Mouse (Mus musculus) CH12.LX (cell line): ENCODE measurements around the gene Nt5c2. TPM values are rescaled to one million over a fixed set of nuclear protein-coding genes. Genes with fewer than 3 reads are reported as not detected.

Source experiments
- DNase-seq: peaks from one replicate; pipeline ENCODE4 v3.0.0-alpha.2; 2013; ENCODE audit errors: extremely low read depth
- H3K27ac ChIP-seq: 2 replicates; pipeline ENCODE4 v1.5.1; 2012; ENCODE audit warnings: low read depth, mild to moderate bottlenecking, control low read depth, moderate library complexity; ENCODE audit not compliant: insufficient read depth
- H3K27me3 ChIP-seq: replicated peaks from 2 replicates; pipeline ENCODE3; 2012; ENCODE audit warnings: inconsistent platforms
- H3K36me3 ChIP-seq, 2 experiments: replicated peaks in 1 of 2; 2 replicates each; pipeline versions ENCODE3 to v1.6.1; 2012; ENCODE audit warnings: inconsistent platforms in 1 of 2, low read length in 1 of 2, mild to moderate bottlenecking in 1 of 2, mixed read lengths in 1 of 2, moderate library complexity in 1 of 2; ENCODE audit not compliant: control insufficient read depth in 1 of 2, insufficient read depth in 1 of 2
- H3K4me1 ChIP-seq, 2 experiments: 2 replicates each; pipeline ENCODE4 v1.6.1; 2012; ENCODE audit warnings: inconsistent platforms in 1 of 2, moderate library complexity in 1 of 2; ENCODE audit not compliant: insufficient read depth in 2 of 2, control insufficient read depth in 1 of 2
- H3K4me2 ChIP-seq: 2 replicates; pipeline ENCODE4 v1.6.1; 2012; ENCODE audit warnings: low read depth, mild to moderate bottlenecking, control low read depth; ENCODE audit not compliant: poor library complexity, insufficient read depth, severe bottlenecking
- H3K4me3 ChIP-seq, 3 experiments: fragments of 150-350 bp in 1 of 3; sonication (generic) in 1 of 3; replicated peaks in 1 of 3; 2 replicates each; pipeline versions ENCODE3 to v1.5.1; 2011 to 2012; ENCODE audit warnings: low read depth in 2 of 3, low read length in 2 of 3, mild to moderate bottlenecking in 2 of 3, moderate library complexity in 2 of 3, control low read depth in 1 of 3, improper control_type of control experiment in 1 of 3, inconsistent platforms in 1 of 3, mixed read lengths in 1 of 3; ENCODE audit not compliant: poor library complexity in 1 of 3
- H3K79me2 ChIP-seq: replicated peaks from 2 replicates; pipeline ENCODE4 v1.6.1; 2012; ENCODE audit warnings: mild to moderate bottlenecking, moderate library complexity; ENCODE audit not compliant: control insufficient read depth, poor library complexity, insufficient read depth, severe bottlenecking; ENCODE audit errors: extremely low read depth
- H3K9ac ChIP-seq: 2 replicates; pipeline ENCODE4 v1.6.1; 2012; ENCODE audit warnings: low read depth, mild to moderate bottlenecking, control low read depth, moderate library complexity; ENCODE audit not compliant: insufficient read depth
- H3K9me3 ChIP-seq: replicated peaks from 2 replicates; pipeline ENCODE3; 2012; ENCODE audit warnings: low read length, inconsistent platforms, mixed read lengths
- CHD1 ChIP-seq: IDR thresholded peaks from 2 replicates; pipeline ENCODE4 v1.6.1; 2012; ENCODE audit warnings: low read depth, low read length, improper control_type of control experiment, inconsistent platforms
- CHD2 ChIP-seq: IDR thresholded peaks from 2 replicates; pipeline ENCODE4 v1.6.1; 2011; ENCODE audit warnings: low read length, improper control_type of control experiment
- EP300 ChIP-seq: IDR thresholded peaks from 2 replicates; pipeline ENCODE4 v1.6.1; 2011; ENCODE audit warnings: low read length, improper control_type of control experiment
- HCFC1 ChIP-seq: IDR thresholded peaks from 2 replicates; pipeline ENCODE4 v1.6.1; 2012; ENCODE audit warnings: low read depth, mild to moderate bottlenecking, inconsistent platforms, low read length, improper control_type of control experiment
- JUND ChIP-seq: conservative IDR thresholded peaks from 2 replicates; pipeline ENCODE4 v1.6.1; 2011; ENCODE audit warnings: low read depth, low read length, improper control_type of control experiment
- MAX ChIP-seq: IDR thresholded peaks from 2 replicates; pipeline ENCODE4 v1.6.1; 2011; ENCODE audit warnings: low read length, improper control_type of control experiment
- MAZ ChIP-seq: IDR thresholded peaks from 2 replicates; pipeline ENCODE4 v1.6.1; 2012; ENCODE audit warnings: low read depth, mild to moderate bottlenecking, inconsistent platforms, low read length, improper control_type of control experiment, moderate library complexity
- MYC ChIP-seq: IDR thresholded peaks from 2 replicates; pipeline ENCODE4 v1.6.1; 2011; ENCODE audit warnings: low read depth, mild to moderate bottlenecking, improper control_type of control experiment, low read length
- POLR2A ChIP-seq: IDR thresholded peaks from 2 replicates; pipeline ENCODE4 v1.6.1; 2011; ENCODE audit warnings: low read depth, mild to moderate bottlenecking, improper control_type of control experiment, low read length
- POLR2AphosphoS2 ChIP-seq: IDR thresholded peaks from 2 replicates; pipeline ENCODE4 v1.6.1; 2011; ENCODE audit warnings: low read depth, low read length, improper control_type of control experiment
- RAD21 ChIP-seq: IDR thresholded peaks from 2 replicates; pipeline ENCODE4 v1.6.1; 2011; ENCODE audit warnings: low read depth, mild to moderate bottlenecking, low read length, improper control_type of control experiment, moderate library complexity
- RCOR1 ChIP-seq: conservative IDR thresholded peaks from 2 replicates; pipeline ENCODE4 v1.6.1; 2012; ENCODE audit warnings: low read depth, mild to moderate bottlenecking, inconsistent platforms, low read length, improper control_type of control experiment
- SIN3A ChIP-seq: IDR thresholded peaks from 2 replicates; pipeline ENCODE4 v1.6.1; 2012; ENCODE audit warnings: low read length, improper control_type of control experiment, inconsistent platforms
- TBP ChIP-seq: conservative IDR thresholded peaks from 2 replicates; pipeline ENCODE4 v1.6.1; 2011; ENCODE audit warnings: low read depth, low read length, improper control_type of control experiment
- USF1 ChIP-seq: IDR thresholded peaks from 2 replicates; pipeline ENCODE4 v1.6.1; 2014; ENCODE audit warnings: low read depth, mild to moderate bottlenecking, inconsistent platforms, low read length, improper control_type of control experiment
- ZC3H11A ChIP-seq: IDR thresholded peaks from 2 replicates; pipeline ENCODE4 v1.6.1; 2012; ENCODE audit warnings: low read depth, mild to moderate bottlenecking, inconsistent platforms, low read length, improper control_type of control experiment
- ZKSCAN1 ChIP-seq: IDR thresholded peaks from 2 replicates; pipeline ENCODE4 v1.6.1; 2012; ENCODE audit warnings: low read depth, inconsistent platforms, low read length, improper control_type of control experiment, borderline replicate concordance
- ZMIZ1 ChIP-seq: IDR thresholded peaks from 2 replicates; pipeline ENCODE4 v1.6.1; 2012; ENCODE audit warnings: low read depth, mild to moderate bottlenecking, inconsistent platforms, low read length, improper control_type of control experiment
- dilution Hi-C: fragments of 300-500 bp; cut with MboI; formaldehyde crosslinking; loops from 2 replicates; pipeline ENCODE4 v1.14.3; 2020; ENCODE audit warnings: low sequenced_read_pairs; ENCODE audit not compliant: extremely low pct_unique_long_range_greater_than_20kb, extremely low pct_ligation_motif_present
- in situ Hi-C: fragments of 300-500 bp; cut with MboI; formaldehyde crosslinking; loops from 3 replicates; pipeline ENCODE4 v1.14.3; 2019; ENCODE audit warnings: low sequenced_read_pairs, low pct_ligation_motif_present, low pct_unique_long_range_greater_than_20kb, mixed read lengths
- polyA plus RNA-seq: library from polyadenylated mRNA; unstranded; fragments of >175 nt; gene quantifications from 2 replicates; pipeline ENCODE4 v1.2.1, GENCODE M21; 2012; ENCODE audit warnings: low read depth; ENCODE audit not compliant: insufficient read length
- total RNA-seq, 2 experiments: library from RNA; depleted of rRNA; stranded (reverse); fragments of 300-350 nt in 1 of 2; fragments of >200 nt in 1 of 2; gene quantifications; 2 replicates each; pipeline ENCODE4 v1.2.3; 2012 to 2014

Nt5c2 gene
- total and polyA plus RNA-seq, 3 experiments = 15.1 to 62.9 (median 21.1) TPM

GRCm38 (mm10) chr19:46965496-46965895 is 49.5 kb downstream of the Nt5c2 start:
- Histone ChIP-seq H3K36me3 (no peaks in the 10 kb centered on the region), H3K4me3 (no peak overlapping the region), H3K9ac (no peak overlapping the region), H3K4me1 (peaks cover 2 to 35% of the 10 kb centered on the region in 2 experiments; a peak in 2 of 4 replicates), H3K27ac (no peak overlapping the region), H3K27me3 (no peaks in the 10 kb centered on the region), H3K79me2 (peaks cover 5% of the 10 kb centered on the region), H3K9me3 (peaks cover 3% of the 10 kb centered on the region), H3K4me2 (no peak overlapping the region)
- dilution Hi-C loops (no loop called here), in situ Hi-C loops (no loop called here)
- no peak for TF ChIP-seq CHD1
- TF ChIP-seq RAD21 = no peak
- no peak for TF ChIP-seq ZMIZ1
- no peak for TF ChIP-seq ZC3H11A
- no peak for TF ChIP-seq RCOR1
- no peak for TF ChIP-seq EP300
- no peak for TF ChIP-seq SIN3A
- TF ChIP-seq MYC = no peak
- no peak for DNase-seq

GRCm38 (mm10) chr19:46964353-46964752 is 50.6 kb downstream of the Nt5c2 start:
- no peaks in the 10 kb centered on the region for H3K27me3 ChIP-seq
- no peak overlapping the region for H3K4me2 ChIP-seq
- peaks cover 0 to 2% of the 10 kb centered on the region in 2 experiments for H3K36me3 ChIP-seq
- no peak for TF ChIP-seq USF1
- TF ChIP-seq MAZ = no peak
- no peak for TF ChIP-seq CHD2
- no peak for TF ChIP-seq MYC
- no peak overlapping the region for H3K9ac ChIP-seq
- dilution Hi-C loops = no loop called here
- H3K4me3 ChIP-seq = no peak overlapping the region
- DNase-seq = no peak
- peaks cover 3% of the 10 kb centered on the region for H3K9me3 ChIP-seq
- in situ Hi-C loops = no loop called here
- peaks cover 14% of the 10 kb centered on the region for H3K79me2 ChIP-seq
- peaks cover 3 to 35% of the 10 kb centered on the region in 2 experiments; a peak in 3 of 4 replicates for H3K4me1 ChIP-seq
- H3K27ac ChIP-seq = no peak overlapping the region

- dilution Hi-C loops = no loop called here
- H3K36me3 ChIP-seq = peaks cover 0 to 6% of the 10 kb centered on the region in 2 experiments
- no peaks in the 10 kb centered on the region for H3K27me3 ChIP-seq
- peaks cover 21% of the 10 kb centered on the region for H3K79me2 ChIP-seq
- no peak for DNase-seq
- TF ChIP-seq JUND (no peak), POLR2A (no peak), CHD1 (no peak), ZKSCAN1 (no peak), MYC (no peak), MAX (no peak), POLR2AphosphoS2 (no peak), ZMIZ1 (no peak), HCFC1 (no peak), TBP (no peak)
- H3K27ac ChIP-seq = no peak overlapping the region
- peaks cover 3% of the 10 kb centered on the region for H3K9me3 ChIP-seq
- H3K4me2 ChIP-seq = no peak overlapping the region
- in situ Hi-C loops = no loop called here
- peaks cover 3 to 32% of the 10 kb centered on the region in 2 experiments; a peak in 3 of 4 replicates for H3K4me1 ChIP-seq
- no peak overlapping the region for H3K9ac ChIP-seq
- H3K4me3 ChIP-seq = no peak overlapping the region
Measured at GRCm38 (mm10) chr19:46963440-46963839, 51.5 kb downstream of the Nt5c2 start.
